Mouse (Mus musculus) kidney, postnatal 14 days (tissue): ENCODE measurements around the gene Crtc2.

ENCODE experiments used
- DNase-seq: peaks from one replicate; pipeline ENCODE4 v3.0.0; 2022; ENCODE audit warnings: mixed read lengths

Gene Crtc2

DNA sequence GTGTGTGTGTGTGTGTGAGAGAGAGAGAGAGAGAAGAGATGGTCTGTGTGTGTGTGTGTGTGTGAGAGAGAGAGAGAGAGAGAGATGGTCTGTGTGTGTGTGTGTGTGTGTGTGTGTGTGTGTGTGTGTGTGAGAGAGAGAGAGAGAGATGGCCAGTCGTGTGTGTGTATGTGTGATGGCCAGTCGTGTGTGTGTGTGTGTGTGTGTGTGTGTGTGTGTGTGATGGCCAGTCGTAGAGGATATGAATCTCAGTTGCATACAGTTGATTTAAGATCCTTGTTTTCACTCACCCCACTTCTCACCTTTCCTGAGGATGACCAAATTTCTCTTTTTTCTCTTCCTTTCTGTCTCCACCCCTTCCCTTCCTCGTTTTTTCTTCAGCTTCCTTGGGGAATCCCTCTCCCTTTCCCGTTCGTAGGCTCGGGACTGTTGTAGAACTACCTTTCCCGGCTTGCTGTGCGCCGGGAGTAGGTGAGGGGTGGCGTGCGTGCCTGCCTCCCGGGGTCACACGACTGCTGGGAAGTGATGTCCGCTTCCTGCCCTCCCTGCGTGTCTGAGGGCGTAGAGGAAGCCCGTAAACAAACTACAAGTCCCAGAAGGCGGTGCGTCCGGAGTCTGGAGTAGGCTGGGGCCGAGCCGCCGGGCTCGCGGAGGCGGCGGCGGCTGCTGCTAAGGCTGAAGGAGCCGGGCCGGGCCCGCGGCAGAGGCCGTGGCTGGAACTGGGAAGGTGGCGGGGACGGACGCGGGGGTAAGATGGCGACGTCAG lies at the start of gene Crtc2:
Gene Crtc2, plus strand, starts transcription at position 511 of the 766 bp plus-strand sequence.
- peak; percentile 97 for DNase-seq

- no peak for DNase-seq
These were observed 49.4 kb upstream of the Crtc2 start for GRCm38 (mm10) chr3:90204582-90204981.

DNA sequence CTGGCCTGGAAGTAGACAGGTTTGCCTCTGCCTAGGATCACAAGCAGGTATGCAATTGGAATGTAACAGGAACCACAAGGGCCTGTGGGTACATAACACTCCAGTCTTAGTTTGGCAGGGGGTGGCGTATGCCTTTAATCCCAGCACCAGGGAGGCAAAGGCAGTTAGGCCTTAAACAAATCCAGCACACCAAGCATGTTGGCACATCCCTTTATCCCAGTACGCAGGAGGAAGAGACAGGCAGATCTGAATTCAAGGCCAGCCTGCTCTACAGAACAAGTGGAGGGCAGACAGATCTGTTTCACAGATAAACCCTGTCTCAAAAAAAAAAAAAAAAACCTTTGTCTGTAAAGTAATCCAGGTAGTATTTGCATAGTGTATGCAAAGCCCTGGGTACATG lies 45.3 kb upstream of the Crtc2 start:
- peak; percentile 18 for DNase-seq

DNA sequence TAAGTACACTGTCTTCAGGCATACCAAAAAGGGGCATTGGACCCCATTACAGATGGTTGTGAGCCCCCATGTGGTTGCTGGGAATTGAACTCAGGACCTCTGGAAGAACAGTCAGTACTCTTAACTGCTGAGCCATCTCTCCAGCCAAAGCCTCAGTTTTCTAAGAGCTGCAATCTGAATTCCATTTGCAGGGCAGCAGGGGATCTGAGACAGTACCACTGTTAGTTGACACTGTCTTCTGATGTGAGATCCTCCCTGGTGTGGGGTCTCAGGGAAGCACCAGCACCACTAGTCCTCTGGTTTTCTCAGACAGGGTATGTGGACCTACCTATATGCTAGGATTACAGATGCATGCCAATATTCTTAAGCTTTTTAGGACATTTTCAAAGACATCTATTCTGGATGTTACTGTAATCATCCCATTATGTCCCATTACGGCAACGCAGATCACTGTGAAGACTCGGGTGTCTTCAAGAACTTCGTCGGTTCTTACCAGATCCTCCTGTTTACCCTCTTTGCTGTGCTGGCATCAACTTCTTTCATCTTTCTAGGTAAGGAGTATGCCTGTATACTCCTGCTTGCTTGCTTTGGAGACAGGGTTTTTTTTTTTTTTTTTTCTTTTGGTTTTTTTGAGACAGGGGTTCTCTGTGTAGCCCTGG lies 43.9 kb upstream of the Crtc2 start:
- no peak for DNase-seq

- no peak for DNase-seq
These were observed 42.2 kb upstream of the Crtc2 start for GRCm38 (mm10) chr3:90211475-90212398.

- no peak for DNase-seq
These were observed 41.2 kb upstream of the Crtc2 start for GRCm38 (mm10) chr3:90212723-90213122.

DNA sequence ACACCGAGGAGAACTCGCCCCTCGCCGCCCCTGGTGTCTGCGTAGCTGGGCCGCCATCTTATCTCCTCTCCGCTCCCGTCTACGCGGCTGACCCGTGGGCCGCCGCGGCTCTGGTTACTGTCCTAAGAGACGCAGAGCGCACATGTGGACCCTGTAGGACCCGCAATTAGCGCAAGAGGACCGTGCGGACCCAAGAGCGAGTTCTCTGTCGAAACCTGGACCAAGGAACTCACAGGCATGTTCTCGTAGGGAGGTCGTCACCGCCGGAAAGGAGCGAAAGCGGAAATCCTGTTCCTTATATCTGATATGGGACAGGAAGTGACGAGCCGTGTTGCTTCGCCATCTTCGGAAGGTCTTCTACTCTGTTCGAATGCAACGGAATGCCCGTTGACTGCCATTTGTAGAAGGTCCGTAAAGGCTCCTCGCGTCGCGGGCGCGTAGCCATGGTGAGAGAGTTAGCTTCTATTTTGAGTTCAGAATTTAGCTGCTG lies 40.5 kb upstream of the Crtc2 start, which contains the start of the genes Rps27 and Rab13:
Gene Rps27, minus strand, starts transcription at position 275 of the 490 bp plus-strand sequence.
Gene Rab13, plus strand, starts transcription at position 319 of the 490 bp plus-strand sequence.
- DNase-seq, result peak; percentile 94

DNA sequence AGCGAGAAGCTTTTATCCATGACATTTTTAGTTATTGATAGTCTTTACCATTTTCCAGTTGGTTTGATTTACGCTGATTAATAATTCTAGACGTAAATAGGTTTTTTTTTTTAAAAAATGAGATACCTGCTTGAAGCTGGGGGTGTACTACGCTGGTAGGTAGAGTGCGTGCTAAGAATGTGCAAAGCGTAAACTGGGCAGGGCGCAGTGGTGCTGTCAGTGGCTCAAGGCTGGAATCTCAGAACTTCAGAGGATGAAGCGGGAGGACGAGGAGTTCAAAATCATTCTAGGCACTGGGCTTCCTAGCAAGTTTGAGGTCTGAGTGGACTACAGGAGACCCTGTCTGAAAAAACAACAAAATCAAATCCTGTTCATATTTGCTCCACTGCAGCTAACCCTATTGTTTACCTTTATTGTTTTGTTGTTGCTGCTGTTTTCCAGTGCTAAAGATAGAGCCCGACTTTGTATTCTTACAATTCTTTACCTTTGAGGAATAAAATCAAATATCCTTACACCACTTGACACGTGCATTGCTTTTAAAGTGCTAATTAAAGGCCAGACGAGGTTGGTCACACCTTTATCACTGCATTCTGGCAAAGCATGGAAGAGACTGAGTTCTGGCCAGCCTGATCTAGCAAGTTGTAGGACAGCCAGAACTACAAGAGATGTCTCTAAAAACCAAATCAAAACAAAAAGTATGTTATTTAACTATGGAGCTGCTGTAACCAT lies 39.8 kb upstream of the Crtc2 start:
- peak; percentile 24 for DNase-seq

GRCm38 (mm10) chr3:90215825-90216380 lies 38.1 kb upstream of the Crtc2 start:
- no peak for DNase-seq

GRCm38 (mm10) chr3:90220088-90220487 lies 33.9 kb upstream of the Crtc2 start:
- DNase-seq, result peak; percentile 64

GRCm38 (mm10) chr3:90220531-90220951 lies 33.4 kb upstream of the Crtc2 start:
- DNase-seq, result peak; percentile 90

DNA sequence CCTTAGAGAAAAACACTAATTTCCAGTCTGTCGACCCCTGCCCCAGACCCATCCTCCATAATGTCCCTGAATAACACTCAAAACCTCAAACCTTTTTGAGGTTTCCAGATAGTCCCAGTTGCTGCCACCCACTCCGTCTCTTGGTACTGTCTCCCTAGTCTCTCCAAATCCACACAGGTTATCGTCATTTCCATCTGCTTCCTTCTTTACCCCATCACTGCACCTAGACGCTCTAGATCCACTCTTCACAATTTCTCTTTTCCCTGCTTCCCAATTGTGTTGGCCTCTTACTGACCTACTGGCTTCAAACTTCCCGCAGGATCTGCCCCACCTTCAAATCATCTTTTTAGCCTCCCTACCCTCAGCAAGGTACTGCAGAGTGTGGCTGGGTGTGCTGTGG lies 32.8 kb upstream of the Crtc2 start:
- no peak for DNase-seq

- no peak for DNase-seq
These were observed 31.5 kb upstream of the Crtc2 start for GRCm38 (mm10) chr3:90222455-90222854.

DNA sequence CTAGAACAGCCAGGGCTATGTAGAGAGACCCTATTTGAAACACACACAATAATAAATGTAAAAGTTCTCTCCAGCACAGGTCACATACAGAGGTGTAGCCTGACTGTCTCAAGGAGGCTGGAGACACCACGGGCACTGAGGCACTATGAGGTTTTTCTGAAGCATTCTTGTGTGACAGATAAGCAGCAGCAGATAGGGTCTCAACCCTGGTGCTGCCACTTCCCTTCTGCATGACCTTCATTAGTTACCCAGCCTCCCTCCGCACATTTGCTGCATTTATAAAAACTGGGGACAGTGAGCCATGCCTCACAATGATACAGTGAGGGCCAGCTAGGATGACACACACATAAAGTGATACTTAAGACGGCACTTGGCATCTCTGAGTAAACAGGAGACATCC lies 31.0 kb upstream of the Crtc2 start:
- DNase-seq, result no peak

DNA sequence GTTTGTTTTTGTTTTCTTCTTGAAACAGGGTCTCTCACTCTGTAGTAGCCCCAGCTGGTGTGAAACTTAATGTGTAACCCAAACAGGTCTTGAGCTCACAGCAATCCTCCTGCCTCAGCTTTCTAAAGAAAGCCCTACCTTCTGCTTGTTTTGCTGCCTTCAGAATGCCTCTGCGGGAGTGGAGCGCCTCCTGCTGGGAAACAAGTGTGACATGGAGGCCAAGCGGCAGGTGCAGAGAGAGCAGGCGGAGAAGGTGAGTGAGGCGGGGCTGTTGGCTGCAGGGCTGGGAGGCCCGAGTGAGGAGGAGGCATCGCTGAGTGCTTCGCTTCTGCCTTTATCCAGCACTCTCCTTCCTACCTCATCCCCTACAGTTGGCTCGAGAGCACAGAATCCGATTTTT lies 29.6 kb upstream of the Crtc2 start:
- DNase-seq, result no peak

- DNase-seq, result no peak
These were observed 22.9 kb upstream of the Crtc2 start for GRCm38 (mm10) chr3:90231075-90231474.

- peak; percentile 97 for DNase-seq
These were observed 22.2 kb upstream of the Crtc2 start, which contains the start of gene Jtb for GRCm38 (mm10) chr3:90231507-90232333. Jtb (plus strand) TSS chr3:90231597.

GRCm38 (mm10) chr3:90241251-90241650 lies 12.7 kb upstream of the Crtc2 start:
- peak; percentile 37 for DNase-seq

GRCm38 (mm10) chr3:90241669-90242358 lies 12.1 kb upstream of the Crtc2 start:
- DNase-seq, result no peak
